Mouse (Mus musculus) small intestine, adult 2 months (tissue): ENCODE data around the gene Pou6f1.

Source experiments
- CTCF ChIP-seq: fragments of 200-500 bp; IDR thresholded peaks from 2 replicates; pipeline ENCODE4 v1.5.1; 2012; ENCODE audit warnings: low read depth, mild to moderate bottlenecking, control low read depth, inconsistent platforms, low read length, moderate library complexity, mixed read lengths; ENCODE audit not compliant: insufficient replicate concordance, insufficient read length; ENCODE audit errors: extremely low read depth
- POLR2A ChIP-seq: fragments of 200-500 bp; IDR thresholded peaks from 2 replicates; pipeline ENCODE4 v1.6.1; 2012; ENCODE audit warnings: low read depth, mild to moderate bottlenecking, control low read depth, inconsistent platforms, low read length, moderate library complexity

GRCm38 (mm10) chr15:100525405-100525804 lies 74.4 kb downstream of the Pou6f1 start:
- no peak for TF ChIP-seq POLR2A
- no peak for TF ChIP-seq CTCF
